ENCODE assay signal across 9 mouse cellular contexts in the genomic region with DNA sequence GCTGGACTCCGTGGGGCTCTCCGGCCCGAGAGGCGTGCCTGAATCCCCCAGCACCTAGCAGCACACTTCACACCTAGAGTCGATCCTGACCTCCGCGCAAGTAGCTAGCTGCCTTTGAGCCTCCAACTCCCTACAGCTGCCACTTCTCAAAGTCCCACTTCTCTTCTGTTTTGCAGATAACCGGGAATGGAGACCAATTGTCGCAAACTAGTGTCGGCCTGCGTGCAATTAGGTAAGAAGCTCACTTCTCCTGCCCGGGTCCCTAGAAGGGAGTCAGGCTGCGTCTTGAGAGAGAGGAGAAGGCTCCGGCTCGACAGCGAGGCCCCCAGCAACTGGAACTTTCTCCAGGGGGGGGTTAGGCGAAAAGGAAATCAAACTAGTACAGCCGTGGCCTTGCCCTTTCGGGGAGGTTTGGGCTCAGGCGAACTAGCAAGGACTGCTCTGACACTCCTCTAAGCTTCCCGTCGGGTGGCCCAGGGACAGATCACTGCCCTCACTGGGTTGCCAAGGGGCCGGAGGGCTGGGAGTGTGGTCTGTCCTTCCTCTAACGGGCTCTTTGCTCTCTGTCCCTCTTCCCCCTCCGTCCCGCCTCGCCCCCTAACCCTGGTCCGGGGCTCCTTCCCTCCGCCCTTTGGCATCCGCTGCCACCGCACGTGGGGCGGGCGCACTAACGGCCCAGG. TPM values are rescaled to one million over a fixed set of nuclear protein-coding genes. Genes with fewer than 3 reads are reported as not detected.
DNase-seq lines count a peak whose midpoint lies in the region; ATAC-seq lines count a peak whose summit lies in the region.
"Had no signal": no experiment of that assay in that cellular context is flagged by ENCODE, and none has a peak within 500 bp of the region (broad histone marks: within the 10 kb centered on the region; RNA-seq: fewer than 3 reads in every experiment).

No protein-coding gene starts in this region.

- H3K36me3 ChIP-seq in heart, embryonic 16.5 days (ENCODE audit: control insufficient read depth, insufficient read depth), result no peaks in the 10 kb centered on the region
- no peaks in the 10 kb centered on the region for H3K36me3 ChIP-seq in embryonic facial prominence, embryonic 12.5 days
- no peaks in the 10 kb centered on the region for H3K36me3 ChIP-seq in intestine, embryonic 15.5 days
- no peaks in the 10 kb centered on the region for H3K36me3 ChIP-seq in neural tube, embryonic 11.5 days (ENCODE audit: control insufficient read depth, insufficient read depth, low read length)
- H3K36me3 ChIP-seq: G1E had no signal

- H3K4me3 ChIP-seq in heart, embryonic 16.5 days (ENCODE audit: low read length), result peak overlapping the region; percentile 57
- H3K4me3 ChIP-seq in embryonic facial prominence, embryonic 12.5 days, result peak overlapping the region; percentile 38
- H3K4me3 ChIP-seq in intestine, embryonic 15.5 days (replicated peaks), result peak overlapping the region; percentile 43
- H3K4me3 ChIP-seq in neural tube, embryonic 11.5 days (ENCODE audit: low read depth, low read length), result peak overlapping the region; percentile 39

- peaks cover 2% of the 10 kb centered on the region; the same call in 1 of the 2 replicates for H3K4me1 ChIP-seq in heart, embryonic 16.5 days (ENCODE audit: control insufficient read depth, insufficient read depth, low read length)
- peaks cover 12% of the 10 kb centered on the region; the same call in 1 of the 2 replicates for H3K4me1 ChIP-seq in embryonic facial prominence, embryonic 12.5 days
- peaks cover 21% of the 10 kb centered on the region for H3K4me1 ChIP-seq in intestine, embryonic 15.5 days (replicated peaks)
- H3K4me1 ChIP-seq in neural tube, embryonic 11.5 days (ENCODE audit: control insufficient read depth, insufficient read depth, low read length), result peaks cover 5% of the 10 kb centered on the region

- 3% methylated on average over 35 of the region's 35 CpGs for WGBS in heart, embryonic 16.5 days
- WGBS in embryonic facial prominence, embryonic 12.5 days, result under 1% methylated on average over 35 of the region's 35 CpGs
- 16% methylated on average over 35 of the region's 35 CpGs for WGBS in intestine, embryonic 15.5 days
- under 1% methylated on average over 28 of the region's 35 CpGs for WGBS in neural tube, embryonic 11.5 days

- H3K27ac ChIP-seq in heart, embryonic 16.5 days (ENCODE audit: low read length), result no peak overlapping the region
- H3K27ac ChIP-seq in embryonic facial prominence, embryonic 12.5 days, result peak overlapping the region; percentile 69
- no peak overlapping the region for H3K27ac ChIP-seq in intestine, embryonic 15.5 days
- no peak overlapping the region for H3K27ac ChIP-seq in neural tube, embryonic 11.5 days (ENCODE audit: low read depth, low read length)

- peak overlapping the region; percentile 86 for H3K4me2 ChIP-seq in heart, embryonic 16.5 days (ENCODE audit: low read depth, low read length)
- H3K4me2 ChIP-seq in embryonic facial prominence, embryonic 12.5 days (replicated peaks), result peak overlapping the region; percentile 63
- H3K4me2 ChIP-seq in intestine, embryonic 15.5 days (replicated peaks), result peak overlapping the region; percentile 91
- peak overlapping the region; percentile 75 for H3K4me2 ChIP-seq in neural tube, embryonic 11.5 days (ENCODE audit: low read depth)

- H3K27me3 ChIP-seq in heart, embryonic 16.5 days (ENCODE audit: control insufficient read depth, insufficient read depth, low read length), result peaks cover 78% of the 10 kb centered on the region
- peaks cover 71% of the 10 kb centered on the region for H3K27me3 ChIP-seq in embryonic facial prominence, embryonic 12.5 days
- peaks cover 65% of the 10 kb centered on the region for H3K27me3 ChIP-seq in intestine, embryonic 15.5 days (replicated peaks)
- H3K27me3 ChIP-seq in neural tube, embryonic 11.5 days (ENCODE audit: control insufficient read depth, insufficient read depth, low read length), result peaks cover 94% of the 10 kb centered on the region

- intact Hi-C loops in heart, postnatal 25 days (cut with DNase I), result loop anchor here (2.0 kb wide), 1 partner anchor 855 kb away; no protein-coding TSS in a partner anchor
- intact Hi-C loops in left cerebral cortex, postnatal 25 days (cut with DNase I), result loop anchor here (1.0 to 10.0 kb wide), 3 partner anchors 856 to 1202 kb away; no protein-coding TSS in a partner anchor
- intact Hi-C loops in gastrocnemius, postnatal 14 days (cut with DNase I; ENCODE audit: low total_unique reads), result loop anchor here (5.0 to 10.0 kb wide), 3 partner anchors 729 to 1199 kb away; no protein-coding TSS in a partner anchor
- intact Hi-C loops in left cerebral cortex, postnatal 36 days (cut with DNase I), result loop anchor here (1.0 to 10.0 kb wide), 2 partner anchors 856 to 1199 kb away; no protein-coding TSS in a partner anchor

- no peaks in the 10 kb centered on the region for H3K9me3 ChIP-seq in heart, embryonic 16.5 days (replicated peaks; ENCODE audit: control insufficient read depth, low read length)
- H3K9me3 ChIP-seq in embryonic facial prominence, embryonic 12.5 days, result no peaks in the 10 kb centered on the region
- H3K9me3 ChIP-seq in intestine, embryonic 15.5 days, result no peaks in the 10 kb centered on the region
- H3K9me3 ChIP-seq in neural tube, embryonic 11.5 days (ENCODE audit: control insufficient read depth, low read length), result no peaks in the 10 kb centered on the region

- no peak for DNase-seq in heart, postnatal 25 days (ENCODE audit: low spot score)
- peak; percentile 62 for DNase-seq in neural tube, embryonic 11.5 days (ENCODE audit: low spot score)
- no peak for DNase-seq in left cerebral cortex, postnatal 25 days (ENCODE audit: low spot score in 2 of 2)
- DNase-seq in gastrocnemius, postnatal 14 days, result no peak
- no peak for DNase-seq in left cerebral cortex, postnatal 36 days (ENCODE audit: low spot score in 2 of 2)

- H3K9ac ChIP-seq in heart, embryonic 16.5 days (ENCODE audit: low read length), result no peak overlapping the region
- H3K9ac ChIP-seq in embryonic facial prominence, embryonic 12.5 days, result peak overlapping the region; percentile 52
- H3K9ac ChIP-seq in intestine, embryonic 15.5 days, result peak overlapping the region; percentile 38
- no peak overlapping the region for H3K9ac ChIP-seq in neural tube, embryonic 11.5 days (ENCODE audit: low read length)

- 0 out of 2 replicates have a peak, but pooled peaks have one; percentile 16 for ATAC-seq in heart, embryonic 16.5 days (replicated peaks; ENCODE audit: extremely low read depth, insufficient read depth, low FRiP score)
- ATAC-seq in embryonic facial prominence, embryonic 12.5 days (ENCODE audit: insufficient number of reproducible peaks, insufficient read depth, low FRiP score, low TSS enrichment), result peak; percentile 17; the same call in 1 of the 2 replicates
- ATAC-seq in intestine, embryonic 15.5 days, result peak; percentile 27
- peak; percentile 7 for ATAC-seq in neural tube, embryonic 11.5 days (ENCODE audit: insufficient read depth, low FRiP score, low TSS enrichment)

RNA-seq across cellular contexts. Expression of gene Pitx2, which starts 4.2 kb away (rescaled TPM):
- polyA plus RNA-seq in heart, embryonic 16.5 days (2015; fragmentation: Nextera tagmentation; extraction: Ambion mirVana), result 16.3 and 26.9 TPM in 2 replicates
- total RNA-seq in heart, postnatal 25 days (2021), result 1 to 10 TPM; 1.3 TPM
- 54.6 and 55.2 TPM in 2 replicates for polyA plus RNA-seq in embryonic facial prominence, embryonic 12.5 days (2016; fragmentation: Nextera tagmentation; extraction: Ambion mirVana)
- polyA plus RNA-seq in intestine, embryonic 15.5 days (2015; fragmentation: Nextera tagmentation; extraction: Ambion mirVana), result 39.4 and 45.2 TPM in 2 replicates
- polyA plus RNA-seq in neural tube, embryonic 11.5 days (2014; fragmentation: Nextera tagmentation; extraction: Ambion mirVana), result 16.1 and 19.1 TPM in 2 replicates
- 1 to 10 TPM in 1 of 2 experiments, not detected in 1; 1.3 TPM for total RNA-seq in left cerebral cortex, postnatal 25 days (2021)
- total RNA-seq in gastrocnemius, postnatal 14 days (2021), result 1 to 10 TPM; 9.0 to 9.2 TPM
- not detected for total RNA-seq in left cerebral cortex, postnatal 36 days (2021)
- polyA plus RNA-seq: G1E had no signal

Comparison
In these comparisons a context has a peak if more than half of its experiments do, and no peak if none do; other contexts are left out.
1. H3K9ac ChIP-seq: peak in embryonic facial prominence, embryonic 12.5 days (single experiment) and intestine, embryonic 15.5 days (single experiment); none in heart, embryonic 16.5 days (single experiment) and neural tube, embryonic 11.5 days (single experiment).
2. RNA of gene Pitx2, which starts 4.2 kb away (total RNA-seq): 9.0 to 9.2 TPM in gastrocnemius, postnatal 14 days; 1.3 TPM in left cerebral cortex, postnatal 25 days, 1.3 TPM in heart, postnatal 25 days and not detected in left cerebral cortex, postnatal 36 days; every median in the first group is over 4 times any median in the second.
3. Peak in every context shown above with its lines, with median percentiles within 50 percentile points of each other: ATAC-seq, H3K4me2 ChIP-seq and H3K4me3 ChIP-seq.